Mouse (Mus musculus): ENCODE data around the gene Tmem97.

GRCm38 (mm10) chr11:78540358-78540757 lies 10.2 kb downstream of the Tmem97 start:
- TF ChIP-seq CTCF (IDR thresholded peaks at IDR 0.05; ENCODE audit: control insufficient read depth, insufficient read depth, low read length), result no peak
- TF ChIP-seq POLR2A (IDR thresholded peaks at IDR 0.05; ENCODE audit: borderline replicate concordance, control insufficient read depth, low read depth, low read length), result no peak
